Mouse (Mus musculus): ENCODE results near the gene Fkbp9.

The Fkbp9 gene

DNA sequence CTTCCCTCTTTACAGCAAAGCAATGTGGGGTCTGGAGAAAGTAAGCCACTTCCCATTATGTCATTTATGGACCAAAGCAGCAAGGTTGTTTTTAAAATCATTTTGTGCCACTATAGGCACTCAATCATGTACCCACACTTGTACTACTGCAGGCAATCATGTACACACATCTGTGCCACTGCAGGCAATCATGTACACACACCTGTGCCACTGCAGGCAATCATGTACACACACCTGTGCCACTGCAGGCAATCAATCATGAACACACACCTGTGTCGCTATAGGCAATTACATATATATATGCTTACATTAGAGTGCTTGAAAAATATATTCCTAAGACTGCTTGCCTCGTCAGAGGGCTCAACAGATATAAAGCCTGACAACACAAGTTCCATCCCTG, 73.1 kb downstream of the Fkbp9 start:
- no peak for DNase-seq (ENCODE audit: low read depth, low spot score)

DNA sequence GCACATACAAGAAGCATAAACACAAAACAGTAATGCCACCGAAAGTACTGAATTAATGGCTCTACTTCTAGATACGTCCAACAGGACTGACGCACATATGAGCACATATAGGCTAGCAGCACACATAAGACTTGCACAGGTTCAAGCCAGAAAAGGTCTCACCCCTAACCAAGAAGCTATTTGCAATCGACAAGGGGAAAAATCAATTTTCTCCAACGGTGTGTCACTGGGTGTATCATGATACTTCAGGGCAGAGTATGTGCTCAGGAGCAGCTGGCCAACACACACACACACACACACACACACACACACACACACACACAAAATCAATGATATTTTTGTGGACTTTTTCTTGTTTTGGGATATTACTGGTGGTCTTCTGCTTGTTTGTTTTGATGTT, 73.6 kb downstream of the Fkbp9 start:
- DNase-seq (ENCODE audit: low read depth, low spot score), result no peak

DNA sequence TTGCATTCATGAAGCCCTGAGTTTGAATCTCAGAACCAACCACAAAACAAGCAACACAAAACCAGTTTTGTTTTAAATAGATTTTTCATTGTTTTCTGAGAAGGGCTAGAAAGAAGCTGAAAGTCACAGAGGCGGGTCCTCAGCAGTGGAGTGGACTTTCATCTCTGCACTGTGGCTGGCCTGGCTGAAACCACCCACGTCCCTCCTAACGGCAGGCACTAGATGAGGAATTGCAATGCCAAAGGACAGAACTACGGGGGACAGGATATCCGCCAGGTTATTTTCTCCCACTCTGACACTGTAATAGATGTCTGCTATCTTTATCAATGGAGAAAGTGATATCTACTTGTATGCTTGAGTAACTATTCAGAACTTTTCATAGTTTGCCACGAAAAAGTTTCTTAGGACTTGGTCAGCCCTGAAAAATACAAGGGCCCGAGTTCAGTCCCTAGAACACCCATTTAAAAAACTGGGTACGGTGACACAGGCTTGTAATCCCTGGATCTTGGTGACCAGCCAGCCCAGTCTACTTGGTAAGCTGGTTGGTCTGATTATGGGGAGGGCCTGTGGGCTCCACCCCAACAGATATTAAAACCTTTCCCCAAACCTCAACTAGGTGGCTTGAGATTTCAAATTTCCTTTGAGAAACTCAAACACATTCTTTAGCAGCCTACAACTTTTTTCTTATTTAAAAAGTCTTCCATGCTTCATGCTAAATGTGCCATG, 74.4 kb downstream of the Fkbp9 start:
- DNase-seq (ENCODE audit: low read depth, low spot score), result no peak

DNA sequence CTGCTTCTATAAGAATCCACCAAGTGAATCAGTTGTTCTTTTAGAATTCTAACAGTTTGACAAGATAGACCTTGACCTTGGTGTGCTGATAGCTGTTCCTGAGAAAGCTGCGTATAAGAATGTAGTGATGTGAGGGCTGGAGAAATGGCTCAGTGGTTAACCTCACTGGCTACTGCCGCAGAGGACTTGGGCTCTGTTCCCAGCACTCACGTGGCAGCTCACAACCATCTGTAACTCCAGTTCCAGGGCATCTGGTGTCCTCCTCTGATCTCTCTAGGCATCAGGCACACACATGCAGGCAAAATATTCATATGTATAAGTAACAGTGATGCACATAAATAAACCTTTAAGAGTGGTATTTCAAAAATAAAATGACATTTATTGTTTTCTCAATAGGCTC, 76.1 kb downstream of the Fkbp9 start:
- DNase-seq (ENCODE audit: low read depth, low spot score), result peak; percentile 50

DNA sequence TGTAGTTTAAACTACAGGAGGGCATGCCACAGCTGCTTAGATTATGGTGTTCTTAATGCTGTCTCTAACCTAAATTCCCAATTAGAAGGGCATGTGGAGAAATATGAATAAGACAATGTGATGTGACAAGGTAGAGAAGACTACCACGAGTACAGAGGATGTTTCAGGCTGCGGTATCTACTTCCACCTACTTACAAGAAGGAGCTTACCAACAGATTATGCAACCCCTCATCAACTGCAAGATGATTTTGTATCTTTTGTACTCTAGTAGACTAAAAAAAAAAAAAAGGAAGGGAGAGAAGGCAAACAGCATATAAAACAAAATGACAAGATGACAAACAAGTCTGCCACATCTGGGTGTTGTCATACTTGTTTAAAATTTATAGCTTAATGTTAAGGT, 76.5 kb downstream of the Fkbp9 start:
- no peak for DNase-seq (ENCODE audit: low read depth, low spot score)

DNA sequence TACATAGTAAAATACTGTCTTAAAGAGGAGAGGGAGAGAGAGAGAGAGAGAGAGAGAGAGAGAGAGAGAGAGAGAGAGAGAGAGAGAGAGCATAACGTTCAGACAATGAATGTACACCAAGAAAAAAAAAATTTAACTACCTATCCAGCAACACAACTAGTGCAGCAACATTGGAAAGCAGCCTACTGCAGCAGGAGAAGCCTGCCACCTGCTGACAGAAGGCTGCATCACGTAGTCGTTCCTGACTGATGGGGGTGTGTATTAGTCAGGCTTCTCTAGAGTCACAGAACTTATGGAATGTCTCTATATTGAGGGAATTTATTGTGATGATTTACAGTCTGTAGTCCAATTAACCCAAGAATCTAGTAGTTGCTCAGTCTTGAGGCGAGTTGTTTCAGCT, 77.1 kb downstream of the Fkbp9 start:
- DNase-seq (ENCODE audit: low read depth, low spot score), result peak; percentile 86

DNA sequence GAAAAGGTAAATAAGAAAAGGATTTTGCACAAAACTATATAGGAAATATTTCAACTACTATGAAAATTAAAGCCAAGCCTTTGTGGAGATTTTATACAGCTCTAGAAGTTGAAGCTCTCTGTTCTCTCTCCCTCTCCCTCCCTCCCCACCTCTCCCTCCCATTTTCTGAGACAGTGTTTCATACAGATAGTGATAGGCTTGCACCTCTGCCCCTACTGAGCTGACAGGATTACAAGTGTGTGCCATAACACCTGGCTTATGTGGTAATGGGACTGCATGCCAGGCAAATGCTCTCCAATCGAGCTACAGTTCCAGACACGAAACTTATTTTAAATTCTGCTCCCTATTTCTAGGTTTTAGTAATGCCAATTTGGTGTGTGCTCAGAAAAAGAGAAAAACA, 79.1 kb downstream of the Fkbp9 start:
- DNase-seq (ENCODE audit: low read depth, low spot score), result no peak

DNA sequence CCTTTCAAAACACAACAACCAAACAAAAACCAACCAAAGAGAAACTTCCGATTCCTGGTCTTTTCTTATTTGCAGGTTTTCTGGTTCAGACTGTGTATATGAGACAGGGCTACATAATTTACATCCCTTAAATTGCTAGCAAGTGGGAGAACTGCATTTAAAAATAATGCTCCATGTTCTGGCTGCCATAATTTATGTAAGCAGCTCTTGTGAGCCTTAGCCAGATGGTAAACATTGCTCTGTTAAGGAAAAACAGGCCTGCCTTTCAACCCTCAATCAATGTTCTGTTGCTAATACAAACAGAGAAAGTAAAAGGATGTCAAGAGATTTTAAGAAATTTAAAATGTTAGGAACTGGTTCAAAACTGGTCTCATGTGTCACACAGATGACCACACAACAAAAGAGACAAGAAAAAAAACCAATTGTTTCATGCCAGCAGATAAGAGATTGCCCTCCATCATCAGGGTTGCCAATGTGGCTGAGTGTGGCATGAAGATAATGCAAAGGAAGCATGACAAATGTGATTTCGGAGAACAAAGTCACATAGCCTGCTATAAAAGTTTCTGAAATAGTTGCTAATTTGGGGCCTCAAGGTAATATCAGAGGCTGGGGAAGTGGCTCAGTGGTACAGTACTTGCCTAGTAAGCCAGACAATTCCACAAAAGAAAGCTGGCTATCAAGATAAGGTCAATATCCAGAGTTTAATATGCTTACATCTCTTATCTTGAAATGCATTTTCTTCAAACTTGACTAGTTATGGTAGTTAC, 81.4 kb downstream of the Fkbp9 start:
- DNase-seq (ENCODE audit: low read depth, low spot score), result peak; percentile 60

DNA sequence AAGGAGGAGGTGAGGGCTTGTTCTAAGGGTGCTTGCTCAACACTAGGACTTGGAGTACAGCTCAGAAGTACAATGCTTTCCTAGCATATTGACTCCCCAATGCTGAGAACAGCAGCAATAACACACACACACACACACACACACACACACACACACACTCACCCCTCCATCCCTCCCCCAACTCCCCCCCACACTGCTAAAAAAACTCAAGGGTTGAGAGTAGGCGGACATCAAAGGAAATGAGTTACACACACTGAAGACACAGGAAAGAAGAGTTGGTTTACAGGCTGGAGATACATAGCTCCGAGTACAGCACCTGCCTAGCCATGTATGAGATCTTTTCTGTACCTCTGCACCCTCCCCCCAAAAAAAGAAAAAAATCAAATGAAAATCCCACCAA, 84.4 kb downstream of the Fkbp9 start:
- peak; percentile 46 for DNase-seq (ENCODE audit: low read depth, low spot score)

DNA sequence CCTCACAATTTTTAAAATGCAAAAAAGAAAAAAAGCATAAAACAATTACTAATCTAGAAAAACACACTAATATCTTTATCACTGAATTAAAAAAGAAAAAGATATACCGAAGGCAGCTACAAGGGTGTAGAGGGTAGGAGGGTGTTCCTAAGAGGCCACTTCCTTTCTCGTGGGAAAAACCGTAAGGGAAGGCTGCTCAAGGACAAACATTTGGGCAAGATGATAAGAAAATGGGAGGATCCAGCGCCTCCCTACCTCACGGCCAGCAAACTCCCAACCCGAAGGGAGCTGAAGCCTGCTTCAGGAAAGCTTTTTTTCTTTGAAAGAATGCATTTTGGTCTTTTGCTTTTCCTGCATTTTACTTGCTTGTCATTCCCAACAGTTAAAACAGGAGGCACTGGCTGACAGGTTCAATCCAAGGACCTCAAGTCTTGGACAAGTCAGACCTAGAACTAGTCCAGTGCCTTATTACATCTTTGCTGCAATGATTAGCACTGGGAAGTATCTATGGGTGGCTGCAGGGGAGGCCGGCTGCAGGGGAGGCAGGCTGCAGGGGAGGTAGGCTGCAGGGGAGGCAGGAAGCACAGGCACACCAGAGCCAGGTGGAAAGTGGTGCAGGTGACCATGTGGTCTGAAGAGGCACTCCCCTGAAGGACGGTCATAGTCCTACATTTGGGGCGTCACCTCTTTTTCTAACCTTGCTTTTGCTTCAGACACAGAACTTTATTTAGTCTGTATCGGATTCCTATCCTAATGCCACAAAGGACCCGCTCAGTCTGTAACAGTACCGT, 85.9 kb downstream of the Fkbp9 start:
- DNase-seq (ENCODE audit: low read depth, low spot score), result no peak

DNA sequence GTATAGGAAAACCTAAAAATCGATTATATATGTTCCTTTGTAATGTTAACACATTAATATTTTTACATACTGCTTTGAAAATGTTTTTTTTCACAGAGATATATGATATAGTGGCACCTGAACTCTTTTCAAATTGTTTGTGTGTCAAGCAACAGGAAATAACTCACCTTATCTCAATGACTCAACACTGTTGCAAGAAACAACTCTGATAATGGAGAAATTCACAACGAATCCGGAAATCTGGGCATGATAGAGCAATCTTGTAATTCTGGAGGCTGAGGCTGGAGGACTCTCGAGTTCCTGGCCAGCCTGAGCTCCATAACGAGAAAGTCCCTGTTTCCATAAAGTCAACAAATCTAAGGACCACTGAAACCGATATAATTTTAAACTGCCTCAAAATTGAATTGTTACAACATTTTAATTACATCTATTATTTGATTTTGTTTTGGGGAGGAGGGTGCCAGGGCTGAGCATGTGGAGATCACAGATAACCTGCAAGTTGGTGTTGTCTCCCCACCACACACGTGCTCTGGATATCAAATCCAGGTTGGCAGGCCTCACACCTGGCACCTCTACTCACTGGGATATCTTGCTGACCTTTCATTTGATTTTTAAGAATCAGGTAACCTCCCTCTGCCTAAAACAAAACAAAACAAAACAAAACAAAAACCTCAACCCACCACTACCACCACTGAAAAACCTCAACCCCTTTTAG, 87.6 kb downstream of the Fkbp9 start:
- no peak for DNase-seq (ENCODE audit: low read depth, low spot score)

DNA sequence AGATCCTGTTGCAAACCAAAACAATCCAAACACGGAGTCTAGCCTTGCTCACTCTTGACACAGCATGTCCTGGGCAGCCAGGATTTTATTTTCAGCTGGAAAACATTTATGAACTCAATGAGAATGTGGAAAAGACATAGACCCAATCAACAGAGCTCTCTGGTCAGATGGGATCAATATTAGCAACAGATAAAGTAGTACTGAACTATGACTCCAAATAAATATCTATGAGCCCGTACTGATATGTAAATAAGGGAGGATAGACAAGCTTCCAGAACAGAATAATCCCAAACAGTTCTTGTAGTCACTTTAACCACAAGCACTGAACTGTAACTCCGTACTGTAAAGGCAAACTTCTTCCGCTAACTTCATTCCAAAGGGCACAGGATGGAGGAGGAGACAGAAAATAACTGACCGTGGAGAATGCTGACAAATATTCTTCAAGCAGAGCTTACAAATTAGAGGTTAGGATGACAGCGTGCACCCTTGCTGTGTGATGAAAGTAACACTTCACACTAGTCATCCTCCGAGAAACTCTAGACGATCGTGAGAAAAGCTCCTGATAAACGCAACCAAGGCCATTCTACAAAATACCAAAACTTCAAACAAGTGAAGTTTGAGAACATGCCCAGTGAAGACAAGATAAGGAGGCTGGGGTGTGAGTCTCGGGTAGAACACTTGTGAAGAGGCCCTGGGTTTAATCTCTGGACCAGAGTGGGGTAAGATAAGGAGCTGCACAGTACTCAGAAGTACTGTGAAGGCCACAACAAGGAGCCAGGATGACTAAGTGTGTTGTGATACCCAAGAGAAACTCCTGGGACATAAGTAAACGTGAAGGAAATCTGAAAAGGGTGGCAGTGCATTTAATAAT, 88.6 kb downstream of the Fkbp9 start:
- DNase-seq (ENCODE audit: low read depth, low spot score), result no peak

DNA sequence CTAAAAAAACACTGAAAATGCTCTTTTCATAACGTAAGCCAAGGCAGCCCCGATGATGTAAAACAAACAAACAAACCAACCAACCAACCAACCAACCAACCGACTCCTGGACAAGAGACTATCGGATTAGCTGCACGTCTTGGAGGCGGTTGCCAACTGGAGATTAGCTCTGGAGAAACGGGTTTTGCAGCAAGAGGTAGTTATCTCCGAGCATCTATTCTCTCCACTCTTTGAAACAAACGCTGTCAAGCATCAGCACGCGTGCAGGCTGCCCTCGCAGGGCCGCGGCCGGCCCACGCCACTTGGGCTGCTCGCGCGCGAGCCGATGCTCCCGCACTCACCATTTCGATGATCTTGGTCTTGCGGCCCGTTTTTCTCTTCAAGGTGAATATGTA, 91.5 kb downstream of the Fkbp9 start:
- DNase-seq (ENCODE audit: low read depth, low spot score), result peak; percentile 67

DNA sequence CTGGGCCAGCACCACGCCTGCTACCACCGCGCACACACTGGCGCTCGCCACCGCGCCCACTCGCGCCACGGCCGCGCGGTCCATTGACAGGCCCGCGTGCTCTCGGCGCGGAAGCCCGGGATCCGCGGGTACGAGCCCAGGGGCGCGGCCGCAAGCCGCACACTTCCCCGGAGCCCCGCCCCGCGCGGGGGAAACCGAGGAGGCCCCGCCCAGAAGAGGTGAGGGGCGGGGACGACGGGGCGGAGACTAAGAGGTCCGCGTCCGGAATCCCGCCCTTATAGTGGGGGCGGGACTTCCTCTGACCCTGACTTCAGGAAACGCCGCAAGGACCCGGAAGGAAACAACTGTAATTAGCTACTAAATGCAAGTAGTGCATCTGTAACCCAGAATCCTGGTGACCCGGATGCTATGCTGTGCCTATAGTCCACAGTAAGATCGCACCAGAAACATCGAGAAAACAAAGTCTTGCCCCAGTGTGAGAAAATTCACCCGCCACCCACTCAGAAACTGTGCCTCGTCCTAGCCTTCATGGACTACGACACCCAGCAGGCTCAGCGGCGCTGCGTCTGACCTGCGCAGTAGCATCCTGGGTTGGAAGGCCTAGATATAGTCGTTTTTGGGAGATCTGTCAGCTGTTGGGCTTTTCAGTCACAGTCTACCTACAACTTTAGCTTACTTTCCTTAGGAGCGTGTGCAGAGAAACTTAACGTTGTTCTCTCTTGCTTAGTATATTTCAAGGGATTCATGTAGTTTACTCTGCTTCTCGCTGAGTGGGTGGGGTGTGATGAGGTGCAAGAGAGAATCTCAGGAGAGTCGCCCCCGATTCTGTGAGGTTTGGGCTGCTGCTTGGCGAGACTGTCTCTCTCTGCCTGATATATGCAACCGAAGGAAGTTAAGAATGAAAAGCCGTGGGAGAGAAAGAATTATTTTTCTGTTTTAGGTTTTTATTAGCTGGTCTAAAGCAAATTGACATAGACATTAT, 92.2 kb downstream of the Fkbp9 start, which contains the start of the genes Nt5c3 and Vmn1r4:
Nt5c3 (minus strand) TSS at position 207 of the 982 bp plus-strand sequence.
Vmn1r4 (plus strand) TSS at position 290 of the 982 bp plus-strand sequence.
- DNase-seq (ENCODE audit: low read depth, low spot score), result peak; percentile 98
